Mouse (Mus musculus) adrenal gland (tissue): ENCODE results near the gene Diexf.

ENCODE experiments used
- intact Hi-C: fragments of 180-260 bp; cut with DNase I; formaldehyde crosslinking; loops from one replicate; pipeline ENCODE4 v1.15.1; 2025
- long read RNA-seq, 2 experiments: library from polyadenylated mRNA; unstranded; transcript quantifications; one replicate each; pipeline ENCODE4 v2.0.0; 2020; ENCODE audit warnings: borderline replicate concordance in 1 of 2; ENCODE audit not compliant: insufficient replicate concordance in 1 of 2

Gene Diexf
- long read RNA-seq, experiment 1, partial matches to known transcripts: 1 of 1 reads
- long read RNA-seq, experiment 1, other reads (novel, unspliced or antisense): 0 of 1 reads
- long read RNA-seq, experiment 2, partial matches to known transcripts: 1 of 2 reads
- long read RNA-seq, experiment 2, other reads (novel, unspliced or antisense): 1 of 2 reads

DNA sequence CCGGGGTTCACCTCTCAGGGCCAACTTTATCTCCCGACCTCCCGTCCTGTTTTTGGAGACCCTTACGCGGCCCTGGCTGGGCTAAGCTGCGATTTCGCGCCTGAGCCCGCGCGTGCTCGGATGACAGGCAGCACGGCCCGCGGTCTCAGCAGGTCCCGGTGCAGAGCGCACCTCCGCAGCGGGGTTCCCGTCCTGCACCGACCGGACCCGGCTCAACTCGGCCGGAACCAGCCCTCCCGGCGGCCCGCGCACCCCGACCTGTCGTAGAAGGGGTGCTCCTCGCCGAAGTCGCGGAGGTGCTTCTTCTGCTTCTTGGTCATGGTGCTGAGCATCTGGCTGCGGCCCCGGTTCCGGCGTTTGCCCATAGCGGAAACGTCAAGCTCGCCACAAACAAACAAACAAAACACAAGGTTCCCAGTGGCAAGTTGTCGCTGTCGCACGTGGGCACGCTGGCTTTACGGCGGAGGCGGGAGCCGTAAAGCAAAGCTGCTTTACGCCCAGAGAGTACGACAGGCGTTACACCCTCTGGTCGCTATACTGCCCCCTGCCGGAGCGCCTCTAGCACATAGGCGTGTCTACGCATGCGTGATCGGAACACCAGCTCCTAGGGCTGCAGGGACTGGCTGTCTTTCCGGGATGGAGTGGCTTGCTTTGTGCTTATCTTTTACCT, at the start of gene Diexf:
Gene Diexf (minus strand): TSS at position 487 of the 670 bp plus-strand sequence.
- intact Hi-C loops: loop anchor here (5.0 kb wide), 1 partner anchor 42 kb away; no protein-coding TSS in a partner anchor

GRCm38 (mm10) chr1:193174143-193174733, 44.2 kb upstream of the Diexf start:
- intact Hi-C loops: loop anchor here (5.0 kb wide), 1 partner anchor 42 kb away; the partner anchor contains the start of gene Diexf

DNA sequence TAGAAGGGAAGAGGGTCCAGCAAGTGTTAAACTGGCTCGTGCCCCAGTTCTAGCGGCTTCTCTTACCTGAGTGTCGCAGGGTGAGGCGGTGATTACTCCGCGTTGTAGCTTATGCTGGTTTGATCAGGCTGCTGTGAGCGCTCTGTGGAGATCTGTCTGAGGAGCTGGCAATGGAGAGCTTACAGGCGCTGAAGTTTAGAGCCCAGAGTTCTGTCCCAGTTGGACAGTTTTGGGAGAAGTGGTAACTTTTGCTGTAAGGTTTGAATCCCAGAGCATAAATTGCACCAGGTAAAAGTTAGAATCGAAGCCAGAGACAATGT, 43.7 kb upstream of the Diexf start:
- intact Hi-C loops: loop anchor here (5.0 kb wide), 1 partner anchor 41 kb away; the partner anchor contains the start of gene Diexf

DNA sequence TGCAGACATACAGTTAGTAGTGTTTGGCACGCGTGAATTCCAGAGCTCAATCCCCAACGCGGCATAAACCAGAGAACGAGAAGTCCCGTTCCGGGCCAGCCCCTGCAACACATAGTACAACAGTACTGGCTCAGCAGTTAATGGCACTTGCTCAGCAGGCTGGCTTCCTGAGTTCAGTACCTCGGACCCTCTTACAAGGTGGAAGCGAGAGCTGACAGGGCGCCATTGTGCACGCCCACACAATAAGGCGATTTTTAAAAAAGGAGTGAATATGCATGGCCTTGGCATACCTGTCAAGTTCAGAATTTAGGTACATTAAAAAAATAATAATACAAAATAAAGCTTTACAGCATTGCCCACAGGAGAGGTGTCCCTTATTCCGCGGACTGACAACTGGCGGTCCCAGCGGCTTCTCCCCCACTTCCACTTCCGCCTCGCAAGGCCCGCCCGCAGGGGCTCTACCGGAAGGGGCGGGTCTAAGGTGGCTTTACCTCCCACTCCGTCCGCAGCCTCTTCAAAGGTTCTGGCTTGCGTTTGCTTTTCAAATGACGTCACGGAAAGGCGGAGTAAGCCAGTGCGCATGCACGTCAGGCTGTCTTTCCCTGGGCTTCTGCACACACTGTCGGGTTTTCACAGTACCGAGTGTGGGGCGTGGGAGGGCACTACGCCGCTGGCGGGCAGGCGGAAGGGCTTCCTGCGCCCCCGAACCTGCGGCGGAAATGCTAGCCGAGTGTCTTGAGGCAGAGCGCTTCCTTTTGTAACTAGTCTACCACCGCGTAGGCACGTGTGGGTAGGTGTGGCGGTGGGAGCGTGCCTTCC, 43.1 kb upstream of the Diexf start:
- intact Hi-C loops: loop anchor here (5.0 kb wide), 1 partner anchor 41 kb away; the partner anchor contains the start of gene Diexf

DNA sequence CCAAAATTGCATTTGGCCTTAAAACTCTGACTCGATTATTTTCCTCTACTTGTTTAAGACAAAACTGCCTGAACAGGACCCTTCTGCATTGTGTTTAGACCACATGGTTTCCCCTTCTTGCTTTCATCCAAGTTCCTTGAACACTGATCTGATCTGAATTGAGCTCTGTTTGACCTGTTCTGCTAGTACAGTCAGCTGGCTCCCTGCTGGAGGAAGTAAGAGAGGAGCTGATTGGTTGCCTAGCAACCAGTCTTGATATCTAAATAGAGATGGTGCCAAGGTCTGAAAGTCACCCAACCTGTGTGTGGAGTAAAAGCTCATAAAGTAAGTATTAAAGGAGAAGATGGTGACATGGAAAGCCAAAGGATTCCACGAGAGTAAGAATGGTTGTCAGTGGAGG, 39.8 kb upstream of the Diexf start:
- intact Hi-C loops: loop anchor here (5.0 kb wide), 1 partner anchor 38 kb away; the partner anchor contains the start of gene Diexf

DNA sequence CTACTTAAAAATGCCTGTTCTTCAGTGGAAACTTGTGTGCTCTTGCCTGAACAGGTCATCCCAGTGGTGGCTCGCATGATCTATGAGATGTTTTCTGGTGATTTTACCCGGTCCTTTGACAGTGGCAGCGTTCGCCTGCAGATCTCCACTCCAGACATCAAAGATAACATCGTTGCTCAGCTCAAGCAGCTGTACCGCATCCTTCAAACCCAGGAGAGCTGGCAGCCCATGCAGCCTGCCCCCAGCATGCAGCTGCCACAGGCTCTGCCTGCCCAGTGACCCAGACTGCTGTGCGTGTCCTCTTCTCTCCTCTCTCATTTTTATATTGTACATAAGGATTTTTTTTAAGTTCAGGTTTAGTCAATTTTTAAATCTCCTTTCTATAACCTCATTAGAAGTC, 39.2 kb upstream of the Diexf start:
- intact Hi-C loops: no loop called here

DNA sequence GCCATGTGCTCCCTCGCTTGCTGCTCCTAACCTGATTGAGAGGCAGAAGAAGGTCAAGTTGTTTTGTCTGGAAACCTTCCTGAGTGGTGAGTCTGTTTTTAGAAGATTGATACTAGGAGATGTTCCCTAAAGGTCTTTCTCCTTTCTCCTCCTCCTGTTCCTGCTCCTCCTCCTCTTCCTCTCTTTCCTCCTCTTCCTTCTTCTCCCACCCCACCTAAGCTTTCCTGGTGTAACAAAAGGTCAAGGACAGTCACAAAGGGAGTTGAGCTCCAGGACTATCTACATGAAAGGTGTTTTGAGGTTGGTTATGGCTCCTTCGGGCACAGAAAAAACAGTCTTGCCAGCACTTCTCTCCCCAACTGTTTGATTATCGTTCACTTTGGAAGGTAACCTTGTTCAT, 37.7 kb upstream of the Diexf start, which contains the start of gene A130010J15Rik:
Gene A130010J15Rik (plus strand): TSS at position 301 of the 400 bp plus-strand sequence.
- intact Hi-C loops: no loop called here

- intact Hi-C loops: no loop called here
Measured at GRCm38 (mm10) chr1:193160317-193161032, 30.4 kb upstream of the Diexf start.

DNA sequence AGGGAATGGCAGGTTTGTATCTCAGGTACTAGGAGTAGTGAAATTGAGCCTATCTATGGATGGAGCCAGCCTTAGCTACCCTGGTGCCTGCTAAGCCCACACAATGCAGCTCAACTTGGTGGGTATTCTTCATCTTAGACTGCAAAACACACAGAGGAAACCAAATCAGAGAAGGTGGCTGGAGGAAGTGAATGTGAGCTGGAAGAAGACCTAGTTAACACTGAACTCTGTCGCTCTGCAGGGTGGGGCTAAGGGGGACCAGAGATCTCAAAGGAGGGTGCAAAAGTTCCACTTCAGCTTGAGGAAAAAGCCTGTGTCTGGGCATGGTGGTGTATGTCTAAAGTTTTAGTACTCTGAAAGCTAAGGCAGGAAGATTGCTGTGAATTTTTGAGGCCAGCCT, 29.5 kb upstream of the Diexf start:
- intact Hi-C loops: no loop called here

- intact Hi-C loops: no loop called here
Measured at GRCm38 (mm10) chr1:193159163-193159562, 29.1 kb upstream of the Diexf start.

DNA sequence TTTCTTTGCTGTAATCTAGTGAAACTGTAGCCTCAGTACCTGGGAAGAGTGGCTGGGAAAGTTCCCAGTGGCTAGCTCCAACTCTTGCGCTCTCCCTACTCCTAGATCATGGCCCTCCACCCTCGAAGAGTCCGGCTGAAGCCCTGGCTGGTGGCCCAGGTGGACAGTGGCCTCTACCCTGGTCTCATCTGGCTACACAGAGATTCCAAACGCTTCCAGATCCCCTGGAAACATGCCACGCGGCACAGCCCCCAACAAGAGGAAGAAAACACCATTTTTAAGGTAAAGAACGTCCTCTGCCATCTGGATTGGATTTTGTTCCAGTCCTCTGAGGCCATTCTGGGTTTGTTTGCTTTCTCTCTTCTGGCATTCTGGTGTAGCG, 27.0 kb upstream of the Diexf start:
- intact Hi-C loops: no loop called here

DNA sequence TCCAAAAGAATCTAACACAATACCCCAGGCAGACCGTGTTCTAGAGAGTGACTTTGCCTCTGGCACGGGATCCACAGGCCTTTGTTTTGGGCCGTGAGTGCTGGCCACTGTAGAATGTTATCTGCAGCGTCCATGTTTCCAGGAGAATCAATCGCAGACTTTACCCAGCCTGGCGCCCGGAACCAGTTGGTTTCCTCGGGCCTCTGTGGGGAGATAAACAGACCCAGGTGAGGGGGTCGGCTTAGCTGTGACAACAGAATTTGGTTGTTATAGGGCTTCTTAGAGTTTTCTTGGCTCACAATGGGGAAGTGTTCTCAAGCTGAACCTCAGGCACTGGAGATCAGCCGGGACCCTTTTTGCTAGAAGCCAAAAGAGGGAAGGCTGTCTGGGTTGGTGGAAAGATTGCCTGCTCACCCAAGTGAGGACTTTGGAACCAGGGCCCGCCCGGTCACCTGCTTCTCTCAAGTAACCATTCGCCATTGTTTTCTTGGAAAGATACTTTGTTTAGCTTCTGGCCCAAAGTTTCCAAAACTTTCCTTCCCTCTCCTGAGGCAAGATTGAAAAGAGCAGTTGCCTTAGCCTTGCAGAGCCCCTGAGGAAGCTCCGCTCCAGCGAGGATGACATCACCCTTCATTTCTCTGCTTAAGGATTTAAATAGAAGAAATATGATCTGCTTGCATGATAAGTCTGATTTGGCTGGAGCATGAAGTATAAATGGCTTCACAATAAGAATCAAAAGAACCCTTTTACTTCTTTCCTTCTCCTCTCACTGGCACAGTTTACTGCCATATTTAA, 26.4 kb upstream of the Diexf start:
- intact Hi-C loops: no loop called here

DNA sequence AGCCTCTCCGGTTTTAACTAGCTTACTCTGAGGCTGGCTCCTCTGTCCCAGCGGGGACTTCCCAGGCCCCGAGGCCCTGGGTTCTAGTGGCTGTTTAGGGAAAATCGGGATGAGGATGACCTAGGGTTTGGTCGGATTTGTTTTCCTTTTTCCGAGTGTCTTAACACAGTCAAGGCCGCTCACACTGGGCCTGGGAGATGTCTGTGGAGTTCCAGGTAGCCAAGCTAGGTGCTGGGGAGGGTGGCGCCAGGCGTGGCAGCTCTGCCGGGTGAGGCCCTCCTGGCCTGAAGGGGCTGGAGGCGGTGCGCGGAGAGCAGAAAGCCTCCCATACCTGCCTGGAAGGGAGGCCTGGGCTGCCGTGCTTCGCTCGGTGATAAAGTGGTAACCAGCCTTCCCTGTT, 23.5 kb upstream of the Diexf start:
- intact Hi-C loops: no loop called here

GRCm38 (mm10) chr1:193152872-193153271, 22.8 kb upstream of the Diexf start, which contains the start of gene Irf6:
Gene Irf6 (plus strand): TSS chr1:193153111.
- intact Hi-C loops: no loop called here

- intact Hi-C loops: no loop called here
Measured at GRCm38 (mm10) chr1:193151134-193151533, 21.1 kb upstream of the Diexf start.

DNA sequence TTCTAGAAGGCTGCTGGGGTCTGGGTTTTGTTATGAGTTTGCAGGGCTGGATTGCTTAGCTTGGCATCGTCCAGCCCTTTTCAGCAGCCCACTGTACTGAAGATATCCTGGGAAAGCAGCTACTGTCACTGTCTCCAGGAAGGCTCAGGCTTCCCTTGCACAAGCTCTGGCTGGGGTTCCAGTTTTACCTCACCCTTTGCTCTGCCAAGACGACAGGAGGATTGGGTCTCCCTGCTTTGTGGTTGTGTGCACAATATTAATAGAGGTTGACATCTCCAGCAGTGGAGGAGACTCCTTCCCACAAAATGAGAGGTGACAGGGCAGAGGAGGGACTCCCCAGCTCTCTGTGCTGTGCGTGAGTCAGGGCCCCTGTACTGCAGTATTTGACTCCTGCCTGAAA, 19.2 kb upstream of the Diexf start:
- intact Hi-C loops: no loop called here

DNA sequence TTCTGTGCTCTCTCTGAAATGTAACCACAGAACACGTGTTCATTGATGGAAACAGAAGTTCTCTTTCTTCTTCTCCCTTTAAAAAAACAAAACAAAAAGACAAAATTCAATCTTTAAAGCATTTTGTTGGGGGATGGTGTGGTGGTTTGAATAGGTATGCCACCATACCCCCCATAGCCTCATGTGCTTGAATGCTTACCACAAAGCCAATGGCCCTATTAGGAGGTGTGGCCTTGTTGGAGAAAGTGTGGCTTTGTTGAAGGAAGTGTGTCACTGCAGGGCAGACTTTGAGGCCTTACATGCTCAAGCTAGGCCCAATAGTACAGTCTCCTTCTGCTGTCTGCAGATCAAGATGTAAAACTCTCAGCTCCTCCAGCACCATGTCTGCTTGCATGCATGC, 16.3 kb upstream of the Diexf start:
- intact Hi-C loops: no loop called here

GRCm38 (mm10) chr1:193145101-193145500, 15.0 kb upstream of the Diexf start:
- intact Hi-C loops: no loop called here

DNA sequence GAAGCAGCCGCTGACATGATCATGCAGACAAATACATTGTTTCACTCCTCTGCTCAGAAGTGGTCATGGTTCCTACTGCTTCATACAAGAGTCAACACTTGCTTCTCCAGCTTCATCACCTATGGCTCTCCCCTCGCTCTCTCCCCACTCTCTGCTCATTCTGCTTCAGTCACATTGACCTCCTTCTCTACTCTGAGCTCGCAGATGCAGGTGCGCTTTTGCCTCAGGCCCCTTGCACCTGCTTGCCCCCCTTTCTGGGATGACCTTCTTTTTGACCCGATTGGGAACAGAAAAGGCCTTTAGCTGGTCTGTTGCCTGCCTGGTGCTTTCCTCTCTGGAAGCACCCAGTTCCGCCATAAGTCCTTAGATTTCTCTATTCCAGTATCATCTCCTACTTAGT, 14.4 kb upstream of the Diexf start:
- intact Hi-C loops: no loop called here

DNA sequence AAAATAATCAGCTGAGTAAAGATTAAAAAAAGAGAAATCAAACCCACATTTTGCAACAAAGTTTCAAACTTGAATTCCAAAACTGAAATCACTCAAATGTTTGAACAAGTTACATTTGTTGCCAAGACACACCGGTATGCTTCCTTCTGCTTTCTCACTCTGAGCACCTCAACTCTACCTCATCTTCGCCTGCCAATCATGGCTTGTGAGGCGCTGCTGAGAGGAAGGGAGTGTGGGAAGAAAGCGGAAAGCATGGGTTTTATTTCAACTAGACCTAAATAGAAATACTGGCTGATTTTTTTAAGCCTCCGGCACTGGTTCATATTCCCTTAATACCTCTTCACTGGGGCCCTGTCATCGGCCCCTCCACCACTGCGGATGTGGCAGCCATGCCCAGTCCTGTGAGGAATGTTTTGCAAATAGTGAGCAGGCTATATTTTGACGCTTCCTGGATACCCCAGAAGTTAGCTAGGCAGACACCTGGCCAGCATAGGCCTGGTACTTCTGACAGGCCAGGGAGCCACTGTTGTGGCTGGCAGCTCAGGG, 12.5 kb upstream of the Diexf start:
- intact Hi-C loops: no loop called here
